Mouse (Mus musculus): ENCODE measurements around the gene Igf2r. TPM values are rescaled to one million over a fixed set of nuclear protein-coding genes. Genes with fewer than 3 reads are reported as not detected.

The Igf2r gene
- total RNA-seq, 1 experiment from 2014 or later = 19.9 TPM

DNA sequence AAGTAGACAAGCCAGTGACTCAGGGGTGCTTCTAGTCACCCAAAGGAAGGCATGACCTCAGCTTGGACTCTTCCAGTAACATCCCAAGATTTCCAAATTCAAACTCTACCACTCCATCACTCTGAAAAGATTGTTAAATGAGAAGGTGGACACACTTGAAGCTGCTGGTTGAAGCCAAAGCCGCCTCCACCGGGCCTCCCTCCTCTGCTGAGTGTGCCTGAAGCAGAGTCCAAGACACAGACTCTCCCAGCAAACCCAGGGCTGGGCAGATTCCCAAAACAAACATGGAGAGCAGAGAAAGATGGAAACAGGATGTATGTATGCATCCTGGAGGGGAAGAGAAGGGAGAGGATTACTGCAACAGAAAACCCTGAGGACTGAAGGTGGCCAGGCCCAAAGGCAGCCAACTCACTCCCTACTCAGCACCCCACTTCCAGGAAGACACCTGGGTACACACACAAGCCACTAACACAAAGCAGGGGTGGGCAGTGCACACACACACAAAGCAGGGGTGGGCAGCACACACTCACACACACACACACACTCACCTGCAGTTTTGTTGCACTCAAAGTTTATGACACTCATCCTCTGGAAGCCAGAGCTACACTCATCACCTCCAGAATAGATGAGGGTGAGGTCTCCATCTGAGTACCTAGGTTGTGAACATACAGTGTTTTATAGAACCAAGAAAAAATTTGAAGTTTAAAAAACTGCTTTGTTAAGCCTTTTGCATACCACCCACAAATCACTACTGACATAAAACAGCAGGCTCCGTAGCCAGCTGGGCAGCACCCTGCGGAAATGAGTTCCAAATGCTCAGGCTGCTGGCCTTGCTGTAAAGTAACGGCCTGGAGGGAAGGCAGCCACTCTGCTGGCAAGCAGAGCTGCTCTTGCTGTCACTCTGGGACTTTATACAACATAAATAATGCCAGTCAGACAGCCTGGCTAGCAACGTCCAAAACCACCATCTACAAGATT is 44.4 kb downstream of the Igf2r start:
- ATAC-seq (ENCODE audit: extremely low read depth, insufficient number of reproducible peaks, low FRiP score, poor library complexity, severe bottlenecking) = no peak

DNA sequence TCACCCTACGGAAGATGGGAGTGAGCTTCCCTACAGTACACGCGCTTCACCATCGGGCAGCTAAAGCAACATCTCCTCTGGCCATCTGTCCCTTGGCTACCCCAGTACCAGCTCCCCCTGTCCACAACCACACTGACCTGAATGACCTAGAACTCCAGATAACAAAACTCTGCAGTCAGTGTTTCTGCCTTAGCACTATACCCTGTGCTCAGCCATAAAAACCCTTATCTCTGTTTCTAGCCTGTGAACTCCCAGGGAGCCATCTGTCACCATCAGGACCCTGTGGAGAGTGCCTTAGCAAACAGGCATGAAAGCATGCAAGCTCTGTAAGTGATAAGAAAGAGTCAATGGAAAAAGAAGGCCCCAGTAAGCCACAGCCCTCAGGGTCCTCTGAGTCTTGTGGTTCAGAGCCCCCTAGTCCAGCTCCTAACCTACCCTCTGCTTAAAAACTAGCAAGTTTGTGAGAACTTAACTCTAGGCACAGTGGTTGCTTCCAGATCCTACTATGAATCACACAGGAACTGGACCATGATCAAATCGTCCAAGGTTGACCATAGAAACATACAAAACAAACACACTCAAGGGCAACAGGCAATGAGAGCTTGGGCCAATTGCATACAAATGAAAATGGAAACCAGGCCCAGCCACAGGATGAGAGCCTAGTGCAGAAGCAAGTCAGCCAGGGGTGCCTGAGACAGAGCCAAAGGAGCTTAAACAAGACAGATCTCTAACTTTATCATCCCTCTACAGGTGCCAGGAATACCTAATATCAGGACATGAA is 45.3 kb downstream of the Igf2r start:
- ATAC-seq (ENCODE audit: extremely low read depth, insufficient number of reproducible peaks, low FRiP score, poor library complexity, severe bottlenecking) = no peak

DNA sequence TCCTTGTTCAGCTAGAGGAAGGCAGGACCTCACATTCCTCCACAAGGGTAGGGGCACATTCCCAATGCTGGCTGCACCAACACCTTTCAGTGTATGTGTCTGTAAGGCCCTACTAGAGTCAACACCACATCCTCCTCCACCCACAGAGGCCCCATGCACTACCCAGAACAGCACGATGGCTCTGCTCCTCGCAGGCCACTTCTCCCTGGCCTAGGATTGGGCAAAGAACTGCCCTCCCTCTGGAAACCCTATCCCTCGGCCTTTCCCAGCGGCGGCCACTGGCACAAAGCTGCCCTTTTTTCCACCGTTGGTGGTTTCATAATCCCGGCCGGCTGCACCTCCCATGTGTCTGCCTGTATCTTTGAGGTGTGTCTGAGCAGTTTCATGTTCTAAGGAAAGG is 46.8 kb downstream of the Igf2r start:
- no peak for ATAC-seq (ENCODE audit: extremely low read depth, insufficient number of reproducible peaks, low FRiP score, poor library complexity, severe bottlenecking)

DNA sequence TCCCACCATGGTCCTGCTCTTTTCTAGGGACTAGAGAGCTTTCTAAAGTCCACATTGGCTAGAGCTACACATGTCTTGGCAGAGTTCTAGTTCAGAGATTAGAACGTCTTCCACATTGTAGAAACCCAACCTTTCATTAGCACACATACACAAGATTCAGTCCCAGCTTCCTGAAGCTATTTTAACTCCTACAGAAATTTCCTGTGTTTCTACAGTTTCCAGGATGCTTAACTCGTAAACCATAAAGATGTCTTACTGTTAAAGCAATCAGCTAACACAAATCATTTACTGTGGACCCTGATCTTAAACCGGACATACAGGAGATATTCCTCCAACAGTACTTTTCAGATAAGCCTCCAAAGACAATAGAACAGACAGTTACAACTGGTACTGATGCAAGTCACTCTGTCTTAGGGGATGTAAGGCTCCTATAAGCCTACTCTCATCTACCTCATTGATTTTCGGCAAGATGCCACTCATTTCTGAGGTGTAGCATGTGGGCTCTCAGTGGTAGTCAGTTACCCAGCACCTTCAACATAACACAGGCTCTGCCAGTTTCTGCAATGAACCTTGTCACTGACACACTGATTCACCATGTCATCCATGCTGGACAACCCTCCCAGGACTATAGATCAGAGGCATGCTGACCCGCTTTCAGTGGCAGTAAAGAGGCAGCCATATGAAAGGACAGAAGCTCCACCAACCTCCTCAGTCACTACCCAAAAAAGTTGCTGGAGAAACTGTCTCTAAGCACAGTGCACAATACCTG is 48.2 kb downstream of the Igf2r start:
- no peak for ATAC-seq (ENCODE audit: extremely low read depth, insufficient number of reproducible peaks, low FRiP score, poor library complexity, severe bottlenecking)

DNA sequence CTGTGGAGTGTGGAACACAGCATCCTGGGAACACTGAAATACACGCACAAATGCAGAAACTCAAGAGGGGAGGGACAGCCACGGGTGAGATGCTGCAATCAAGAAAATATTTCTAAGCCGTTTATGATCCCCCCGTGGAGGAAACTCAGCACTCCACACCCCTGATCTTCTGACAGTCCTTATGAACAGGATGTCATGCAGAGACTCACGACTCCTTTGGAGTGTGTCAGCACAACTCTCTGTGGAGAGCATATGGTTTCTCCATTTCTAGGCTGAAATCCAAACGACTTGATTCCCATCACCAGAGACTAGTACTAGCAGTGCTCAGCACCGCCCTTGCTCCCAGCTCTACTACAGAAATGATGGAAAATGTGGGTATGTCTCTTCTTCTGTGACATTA is 51.2 kb downstream of the Igf2r start:
- ATAC-seq (ENCODE audit: extremely low read depth, insufficient number of reproducible peaks, low FRiP score, poor library complexity, severe bottlenecking) = no peak

DNA sequence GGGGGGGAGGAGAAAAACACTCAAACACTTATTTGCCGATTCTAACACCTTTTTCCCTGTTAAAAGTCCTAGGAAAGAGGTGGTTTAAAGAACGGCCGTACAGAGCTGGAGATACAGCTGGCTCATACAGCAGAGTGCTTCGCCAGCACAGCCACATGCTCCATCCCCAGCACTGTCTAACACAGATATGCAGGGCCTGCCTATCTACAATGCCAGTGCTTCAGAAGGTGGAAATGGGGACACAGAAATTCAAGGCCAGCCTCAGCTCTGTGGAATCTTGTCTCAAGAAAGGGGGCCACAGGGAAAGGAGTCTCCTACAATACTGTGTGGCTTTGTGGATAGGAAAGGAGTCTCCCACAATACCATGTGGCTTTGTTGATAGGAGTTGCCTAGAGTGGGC is 52.0 kb downstream of the Igf2r start:
- ATAC-seq (ENCODE audit: extremely low read depth, insufficient number of reproducible peaks, low FRiP score, poor library complexity, severe bottlenecking) = no peak

DNA sequence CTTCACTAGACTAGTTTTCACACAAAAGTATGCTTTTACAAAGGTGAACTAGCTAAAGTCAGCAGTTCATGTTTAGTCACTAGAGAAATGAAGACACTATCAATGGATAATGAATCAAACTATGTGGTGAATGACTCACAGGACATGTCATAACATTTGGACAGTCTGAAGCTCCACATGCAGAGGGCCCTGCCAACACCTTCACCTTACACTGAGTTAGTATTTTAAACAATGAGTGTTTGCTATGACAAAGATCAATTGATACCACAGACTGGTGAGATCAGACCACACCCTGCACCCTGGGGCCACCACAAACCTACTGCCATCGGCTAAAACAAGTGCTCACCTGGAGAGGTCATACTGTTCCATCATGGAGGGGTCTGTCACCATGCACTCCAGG is 54.4 kb downstream of the Igf2r start:
- no peak for ATAC-seq (ENCODE audit: extremely low read depth, insufficient number of reproducible peaks, low FRiP score, poor library complexity, severe bottlenecking)

DNA sequence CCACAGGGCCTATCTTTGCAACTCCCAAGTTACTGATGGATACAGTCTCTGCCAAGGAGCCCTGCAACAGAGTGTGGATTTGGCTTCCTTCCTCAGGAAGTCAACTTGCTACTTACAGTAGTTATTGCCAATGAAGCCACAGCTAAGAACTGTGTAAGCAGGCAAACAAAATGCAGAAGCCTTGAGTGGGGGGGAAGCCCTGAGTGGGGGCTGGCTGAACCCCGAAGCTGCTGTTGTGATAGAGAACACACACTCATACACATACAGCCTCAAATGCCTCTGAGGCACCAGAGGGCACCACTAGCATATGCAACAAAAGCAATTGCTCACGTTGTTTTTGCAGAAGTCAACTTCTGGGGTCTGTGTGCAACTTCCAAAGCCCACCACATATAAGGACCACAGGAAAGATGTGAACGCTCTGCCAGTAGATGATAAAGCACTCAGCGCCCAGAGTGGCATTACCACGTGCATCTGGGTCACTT is 55.3 kb downstream of the Igf2r start:
- ATAC-seq (ENCODE audit: extremely low read depth, insufficient number of reproducible peaks, low FRiP score, poor library complexity, severe bottlenecking) = no peak

DNA sequence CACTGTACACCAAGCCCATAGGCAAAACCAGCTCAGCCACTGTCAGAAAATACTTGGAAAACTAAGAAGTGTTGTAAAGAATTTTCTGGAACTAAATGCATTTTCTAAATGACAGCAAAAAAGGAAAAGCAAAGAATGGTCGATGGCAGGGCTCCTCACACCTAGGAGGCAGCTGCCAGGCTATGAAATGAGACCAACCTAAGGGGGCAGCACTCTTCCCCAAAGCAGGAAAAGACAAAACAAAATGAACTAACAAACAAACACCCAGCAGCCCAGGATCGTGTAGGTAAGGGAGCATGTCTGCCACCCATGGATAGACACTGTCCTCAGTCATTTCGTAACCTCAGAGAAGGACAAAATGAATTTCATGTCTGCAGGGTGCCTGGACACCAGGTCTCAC is 56.5 kb downstream of the Igf2r start:
- ATAC-seq (ENCODE audit: extremely low read depth, insufficient number of reproducible peaks, low FRiP score, poor library complexity, severe bottlenecking) = no peak

DNA sequence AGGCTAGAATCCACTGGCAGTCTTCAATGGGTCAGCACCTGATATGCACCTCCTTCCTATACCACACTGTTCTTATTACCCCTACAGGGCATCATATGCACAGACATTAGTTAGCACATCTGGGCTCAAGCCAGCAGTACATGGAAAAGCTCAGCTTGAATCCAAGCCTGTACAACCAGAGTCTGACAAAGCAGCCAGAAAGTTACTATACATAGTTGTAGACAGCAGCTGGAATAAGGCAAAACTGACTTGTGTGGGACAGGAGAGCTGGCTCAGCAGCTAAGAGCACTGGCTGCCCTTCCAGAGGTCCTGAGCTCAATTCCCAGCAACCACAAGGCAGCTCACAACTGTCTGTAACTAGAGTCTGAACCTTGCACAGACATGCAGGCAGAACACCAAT is 57.3 kb downstream of the Igf2r start:
- ATAC-seq (ENCODE audit: extremely low read depth, insufficient number of reproducible peaks, low FRiP score, poor library complexity, severe bottlenecking) = no peak

DNA sequence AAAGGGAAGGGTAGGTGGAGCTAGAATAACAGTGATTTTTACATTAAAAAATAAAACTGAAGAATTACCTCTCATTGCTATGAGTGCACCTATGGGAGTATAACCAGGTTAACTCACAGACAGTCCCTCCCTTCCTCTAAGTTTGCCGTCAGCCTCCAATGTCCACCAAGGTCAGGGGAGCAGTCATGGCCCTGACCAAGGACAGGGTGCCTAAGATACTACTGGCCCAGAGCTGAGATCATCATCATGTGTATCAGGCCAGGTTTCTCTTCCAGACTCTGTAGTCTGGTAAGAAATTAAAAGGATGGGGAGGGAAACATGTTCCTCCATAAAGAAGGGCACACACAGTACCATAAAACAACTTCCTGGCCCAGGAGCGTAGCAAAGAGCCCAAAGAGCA is 58.5 kb downstream of the Igf2r start:
- ATAC-seq (ENCODE audit: extremely low read depth, insufficient number of reproducible peaks, low FRiP score, poor library complexity, severe bottlenecking) = no peak

DNA sequence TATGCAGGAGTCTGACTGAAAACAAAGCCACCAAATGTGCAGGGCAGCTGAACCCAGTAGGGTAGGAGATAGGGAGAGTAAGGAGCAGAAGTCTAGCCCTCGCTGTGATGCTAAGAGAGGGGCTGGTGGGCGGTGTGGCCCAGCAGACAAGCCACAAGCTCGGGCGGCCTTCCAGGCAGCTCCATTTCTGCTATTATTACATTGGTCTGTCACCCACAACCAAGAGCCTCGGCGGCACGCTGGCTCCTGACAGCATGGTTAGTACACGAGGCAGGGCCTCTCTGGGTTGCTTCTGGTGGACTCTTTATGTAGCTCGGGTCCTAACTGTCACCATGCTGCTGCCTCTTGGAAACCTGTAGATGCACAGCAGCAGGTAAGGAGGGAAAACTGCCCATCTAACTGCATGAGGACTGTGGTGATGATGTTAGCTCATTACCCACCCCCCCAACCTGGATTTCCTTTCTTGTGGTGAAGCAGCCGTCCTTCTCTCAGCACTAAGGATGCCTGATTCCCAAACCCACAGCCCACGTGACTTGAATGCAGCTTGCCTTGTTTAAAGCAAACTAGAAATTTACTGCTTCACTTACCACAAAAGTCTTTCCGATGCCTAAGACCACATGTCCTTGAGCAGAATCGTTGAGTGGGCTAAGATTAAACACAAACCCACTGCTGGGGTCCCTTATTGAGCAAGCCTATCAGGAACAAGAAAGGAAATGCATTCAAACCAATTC is 59.2 kb downstream of the Igf2r start:
- ATAC-seq (ENCODE audit: extremely low read depth, insufficient number of reproducible peaks, low FRiP score, poor library complexity, severe bottlenecking) = no peak

DNA sequence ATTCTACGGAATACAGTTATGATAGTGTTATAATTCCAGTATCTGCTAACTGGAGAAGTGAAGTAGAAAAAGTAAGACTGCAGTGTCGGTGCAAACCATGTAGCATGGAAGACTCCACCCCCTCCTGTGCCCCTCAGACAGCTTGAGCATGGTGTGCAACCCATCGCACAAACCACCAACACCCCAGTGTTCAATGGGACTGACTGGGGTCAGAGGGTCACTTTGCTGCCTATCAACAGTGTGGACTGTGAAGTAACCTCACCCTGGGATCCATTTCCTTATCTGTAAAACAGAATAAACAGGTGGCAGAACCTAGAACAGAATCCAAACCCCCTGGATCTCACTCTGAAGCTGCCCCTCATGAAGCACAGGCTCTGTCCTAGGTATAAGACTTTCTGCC is 61.1 kb downstream of the Igf2r start:
- no peak for ATAC-seq (ENCODE audit: extremely low read depth, insufficient number of reproducible peaks, low FRiP score, poor library complexity, severe bottlenecking)

DNA sequence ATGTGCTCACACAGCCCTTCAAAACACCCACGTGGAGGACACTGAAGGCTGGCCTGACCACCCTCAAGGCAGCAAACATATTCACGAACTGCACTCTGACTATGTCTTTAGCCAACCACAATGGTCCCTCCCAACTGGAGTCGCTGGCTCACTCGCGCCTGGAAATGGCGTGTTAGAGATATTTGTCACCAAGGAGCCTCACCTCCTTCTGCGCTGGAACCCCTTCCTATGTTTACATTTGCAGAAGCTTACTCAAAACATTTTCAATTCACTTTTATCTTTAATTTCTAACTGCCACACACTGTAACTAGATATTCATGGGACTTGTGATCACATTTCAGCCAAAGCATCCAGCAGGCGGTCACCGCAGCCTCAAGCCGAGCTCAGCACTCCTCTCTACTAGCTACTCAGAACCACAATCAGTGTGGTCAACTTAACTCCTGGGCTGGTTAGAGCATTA is 62.8 kb downstream of the Igf2r start:
- no peak for ATAC-seq (ENCODE audit: extremely low read depth, insufficient number of reproducible peaks, low FRiP score, poor library complexity, severe bottlenecking)

DNA sequence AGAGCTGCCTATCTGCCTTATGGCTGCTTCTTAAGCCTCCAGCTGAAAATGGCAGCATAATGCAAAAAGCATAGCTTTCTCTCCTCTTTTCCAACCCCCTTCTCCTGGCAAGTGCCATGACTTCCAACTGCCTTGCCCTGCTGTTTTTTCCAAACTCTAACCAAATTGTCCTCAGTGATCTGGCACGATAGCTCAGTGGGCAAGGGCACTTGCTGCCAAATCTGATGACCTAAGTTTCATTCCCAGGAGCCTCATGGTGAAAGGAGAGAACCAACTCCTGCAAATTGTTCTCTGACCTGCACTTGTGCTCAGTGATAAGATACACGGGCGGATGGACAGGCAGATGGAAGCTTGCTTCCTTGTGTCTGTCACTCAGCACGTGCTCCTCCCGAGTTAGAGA is 66.6 kb downstream of the Igf2r start:
- ATAC-seq (ENCODE audit: extremely low read depth, insufficient number of reproducible peaks, low FRiP score, poor library complexity, severe bottlenecking) = no peak

DNA sequence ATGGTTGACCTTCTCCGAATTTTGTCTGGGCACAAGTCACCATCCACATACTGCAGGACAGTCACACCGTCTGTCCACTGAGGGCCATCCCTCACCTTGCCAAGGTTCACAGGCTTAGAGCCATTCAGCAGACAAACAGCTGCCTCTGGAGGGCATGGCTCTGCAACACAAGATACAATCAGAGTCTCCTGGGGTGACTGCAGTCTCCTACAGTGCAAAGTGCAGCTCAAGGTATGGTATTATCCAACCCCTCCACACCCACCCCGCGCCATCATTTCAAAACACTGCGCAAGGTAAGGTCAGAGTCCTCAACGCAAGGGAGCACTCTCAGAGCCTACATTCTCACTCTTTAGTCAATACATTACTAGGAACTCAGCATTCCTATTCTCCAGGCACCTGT is 69.1 kb downstream of the Igf2r start:
- ATAC-seq (ENCODE audit: extremely low read depth, insufficient number of reproducible peaks, low FRiP score, poor library complexity, severe bottlenecking) = no peak

DNA sequence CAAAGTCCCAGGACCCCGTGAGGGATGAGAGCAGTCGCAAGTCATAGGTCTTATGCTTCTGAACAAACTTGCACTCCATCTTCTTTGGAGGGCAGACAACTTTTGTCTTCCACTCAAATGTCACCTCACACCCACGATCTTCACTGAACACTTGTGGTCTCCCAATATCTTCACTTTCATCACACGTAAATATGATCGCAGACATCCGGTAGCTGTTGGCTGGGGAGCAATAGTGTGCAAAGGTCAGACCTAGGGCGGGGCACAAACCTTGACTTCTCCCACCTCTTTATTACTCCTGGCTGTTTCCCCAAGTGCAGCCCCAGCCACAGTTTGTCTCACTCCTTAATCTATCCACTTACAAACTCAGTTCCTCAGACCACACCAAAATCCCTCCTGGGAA is 77.6 kb downstream of the Igf2r start:
- no peak for ATAC-seq (ENCODE audit: extremely low read depth, insufficient number of reproducible peaks, low FRiP score, poor library complexity, severe bottlenecking)

DNA sequence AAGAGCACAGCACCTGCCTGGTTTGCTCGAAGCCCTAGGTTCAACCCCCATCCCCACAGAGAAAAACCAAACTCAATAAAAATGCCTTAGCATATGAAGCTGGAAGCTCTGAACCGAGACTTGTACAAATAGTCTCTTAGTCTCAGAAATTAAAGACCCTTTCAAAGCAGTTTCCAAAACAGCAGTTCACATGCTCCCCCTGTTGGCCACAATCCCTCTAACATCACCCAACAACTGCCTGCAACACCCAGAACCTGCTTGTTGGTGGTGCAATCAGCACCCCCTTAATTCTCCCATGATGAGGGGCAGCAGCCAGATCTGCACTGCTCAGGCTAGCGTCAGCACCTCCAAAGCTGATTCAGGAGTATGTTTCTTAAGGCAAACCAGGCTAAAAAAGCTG is 79.9 kb downstream of the Igf2r start:
- no peak for ATAC-seq (ENCODE audit: extremely low read depth, insufficient number of reproducible peaks, low FRiP score, poor library complexity, severe bottlenecking)

All from neutrophil, adult 5-6 weeks (primary cell).